Mouse (Mus musculus): ENCODE data around the gene Scamp4. TPM values are rescaled to one million over a fixed set of nuclear protein-coding genes. Genes with fewer than 3 reads are reported as not detected.
A peak's percentile ranks its signal among the peaks of the same experiment; 100 is the strongest.
"Not testable (repeated sequence)": the region's sequence is repeated elsewhere in the genome, so short reads cannot be mapped to it uniquely, and the experiment has no call there.

The Scamp4 gene
- polyA plus RNA-seq, 1 experiment: 61.0 TPM

DNA sequence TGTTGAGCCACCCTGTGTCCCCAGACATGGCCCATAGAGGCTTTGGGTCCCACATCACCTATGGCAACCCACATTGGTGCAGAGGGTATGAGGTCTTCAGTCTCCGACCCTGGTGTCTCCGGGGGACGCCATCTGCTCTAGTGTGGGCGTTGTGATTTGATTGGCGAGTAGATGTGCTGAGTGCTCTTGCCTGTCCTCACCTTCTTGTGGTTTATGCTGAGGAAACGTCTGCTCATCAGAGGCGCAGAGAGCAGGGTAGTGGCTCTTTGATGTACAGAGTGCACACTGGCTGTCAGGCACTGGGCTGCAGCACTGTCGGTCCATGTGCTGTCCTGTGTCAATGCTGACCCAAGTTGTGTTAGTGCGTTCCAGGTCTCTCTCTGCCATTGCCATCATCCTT lies 26.3 kb downstream of the Scamp4 start:
- no peak for DNase-seq (ENCODE audit: extremely low spot score in 1 of 2, low spot score in 1 of 2)

DNA sequence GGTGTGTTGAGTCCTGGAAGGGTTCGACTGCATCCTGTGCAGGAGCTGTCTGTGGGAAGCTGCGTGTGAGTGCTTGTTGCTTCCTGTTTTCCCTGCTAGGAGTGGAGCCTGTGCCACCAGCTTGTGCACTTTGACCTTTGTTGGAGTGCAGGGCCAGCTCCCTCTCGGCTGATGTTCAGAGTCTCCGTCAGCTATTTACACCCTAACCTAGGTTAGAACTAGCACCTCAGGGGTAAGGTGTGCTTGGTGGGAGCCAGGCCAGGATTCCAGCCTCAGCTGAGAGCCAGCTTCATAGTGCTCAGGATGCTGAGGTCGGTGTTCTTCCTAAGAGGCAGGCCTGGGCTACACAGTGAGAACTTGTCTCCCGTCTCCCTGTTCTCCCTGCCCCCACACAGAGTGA lies 32.7 kb downstream of the Scamp4 start:
- no peak for DNase-seq (ENCODE audit: extremely low spot score in 1 of 2, low spot score in 1 of 2)

DNA sequence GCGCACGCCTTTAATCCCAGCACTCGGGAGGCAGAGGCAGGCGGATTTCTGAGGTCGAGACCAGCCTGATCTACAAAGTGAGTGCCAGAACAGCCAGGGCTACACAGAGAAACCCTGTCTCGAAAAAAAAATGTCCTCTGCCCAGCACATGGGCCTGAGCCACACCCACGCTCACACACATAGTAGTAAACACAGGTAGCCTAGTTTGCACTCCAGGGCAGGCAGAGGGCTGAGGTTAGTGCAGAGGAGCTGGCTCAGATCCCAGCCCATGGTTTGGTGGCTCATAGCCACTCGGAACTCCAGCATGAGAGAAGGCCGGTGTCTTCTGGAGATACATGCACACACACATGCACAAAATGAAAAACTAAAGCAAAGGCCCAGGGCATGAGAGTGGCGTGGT lies 44.3 kb downstream of the Scamp4 start:
- no peak for DNase-seq (ENCODE audit: extremely low spot score in 1 of 2, low spot score in 1 of 2)

DNA sequence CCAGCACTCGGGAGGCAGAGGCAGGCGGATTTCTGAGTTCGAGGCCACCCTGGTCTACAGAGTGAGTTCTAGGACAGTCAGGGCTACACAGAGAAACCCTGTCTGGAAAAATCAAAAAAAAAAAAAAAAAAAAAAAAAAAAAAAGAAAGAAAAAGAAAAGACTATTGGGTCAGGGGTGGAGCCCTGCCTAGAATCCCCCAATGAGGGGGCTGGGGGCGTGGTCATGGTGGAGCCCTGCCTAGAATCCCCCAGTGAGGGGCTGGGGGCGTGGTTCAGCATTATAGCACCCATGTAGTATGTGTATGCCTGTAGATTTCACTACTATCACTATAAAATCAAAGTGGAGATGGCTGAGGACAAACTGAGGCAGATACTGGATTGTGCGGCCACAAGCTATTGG lies 47.2 kb downstream of the Scamp4 start:
- DNase-seq (ENCODE audit: extremely low spot score in 1 of 2, low spot score in 1 of 2): not testable (repeated sequence)

DNA sequence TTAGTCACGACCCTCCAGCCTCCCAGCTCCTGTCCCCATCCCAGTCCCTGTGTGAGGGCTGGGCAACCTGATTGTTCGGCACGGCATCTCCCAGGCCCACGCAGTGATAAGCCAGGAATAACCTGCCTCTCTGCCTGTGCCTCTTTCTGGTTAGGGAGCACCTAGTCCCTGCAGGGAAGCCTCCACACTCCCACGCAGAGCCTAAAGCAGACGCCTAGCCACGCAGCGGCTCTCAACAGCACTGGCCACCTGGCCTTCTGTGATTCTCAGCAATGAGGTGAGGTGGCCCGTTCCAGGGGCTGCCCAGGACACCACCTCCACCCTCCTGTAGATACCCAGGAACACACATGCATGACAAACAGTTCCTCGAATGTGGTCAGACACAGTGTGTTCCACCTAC lies 47.7 kb downstream of the Scamp4 start:
- peak in 1 of 2 experiments; percentile 42 for DNase-seq (ENCODE audit: extremely low spot score in 1 of 2, low spot score in 1 of 2)

DNA sequence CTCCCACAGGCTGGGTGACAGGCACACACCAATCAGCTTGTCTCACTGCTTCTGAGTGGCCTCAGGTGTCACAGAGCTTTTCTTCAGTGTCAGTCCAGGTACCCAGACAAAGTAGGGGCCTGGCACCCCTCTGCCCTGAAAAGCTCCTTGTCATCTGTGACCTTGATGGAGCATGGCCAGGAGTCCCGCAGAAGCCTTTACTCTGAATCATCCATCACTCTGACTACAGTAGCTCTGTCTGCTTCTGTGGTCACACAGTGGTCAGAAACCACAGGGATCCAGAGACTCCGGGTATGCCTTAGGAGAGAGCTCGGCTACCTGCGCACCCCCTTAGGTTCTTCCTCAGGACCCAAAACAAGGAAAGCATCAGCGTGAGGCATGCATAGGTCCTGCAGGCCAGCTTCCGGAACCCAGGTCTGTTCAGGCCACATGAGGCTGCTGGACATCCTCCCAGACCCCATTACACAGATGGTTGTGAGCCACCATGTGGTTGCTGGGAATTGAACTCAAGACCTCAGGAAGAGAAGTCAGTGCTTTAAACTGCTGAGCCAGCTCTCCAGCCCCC lies 50.6 kb downstream of the Scamp4 start:
- no peak for DNase-seq (ENCODE audit: extremely low spot score in 1 of 2, low spot score in 1 of 2)

DNA sequence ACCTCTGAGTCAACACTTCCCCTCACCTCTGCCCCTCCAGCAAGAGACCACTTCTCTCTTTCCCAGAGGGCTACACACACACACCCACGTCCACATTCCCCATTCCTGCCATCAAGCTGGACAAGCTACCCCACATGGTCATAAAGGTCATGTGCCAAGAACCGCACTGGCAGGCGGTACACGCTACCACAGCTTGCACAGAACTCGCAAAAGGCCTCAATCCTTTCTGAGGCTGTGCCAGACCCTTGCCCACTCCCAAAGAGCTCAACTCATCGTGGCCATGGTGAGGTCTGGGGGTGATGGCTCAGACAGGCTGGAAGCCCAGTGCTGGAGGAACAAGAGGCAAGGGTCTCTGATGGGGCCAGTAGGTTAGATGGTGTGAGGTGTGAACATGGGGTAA lies 52.2 kb downstream of the Scamp4 start:
- no peak for DNase-seq (ENCODE audit: extremely low spot score in 1 of 2, low spot score in 1 of 2)

DNA sequence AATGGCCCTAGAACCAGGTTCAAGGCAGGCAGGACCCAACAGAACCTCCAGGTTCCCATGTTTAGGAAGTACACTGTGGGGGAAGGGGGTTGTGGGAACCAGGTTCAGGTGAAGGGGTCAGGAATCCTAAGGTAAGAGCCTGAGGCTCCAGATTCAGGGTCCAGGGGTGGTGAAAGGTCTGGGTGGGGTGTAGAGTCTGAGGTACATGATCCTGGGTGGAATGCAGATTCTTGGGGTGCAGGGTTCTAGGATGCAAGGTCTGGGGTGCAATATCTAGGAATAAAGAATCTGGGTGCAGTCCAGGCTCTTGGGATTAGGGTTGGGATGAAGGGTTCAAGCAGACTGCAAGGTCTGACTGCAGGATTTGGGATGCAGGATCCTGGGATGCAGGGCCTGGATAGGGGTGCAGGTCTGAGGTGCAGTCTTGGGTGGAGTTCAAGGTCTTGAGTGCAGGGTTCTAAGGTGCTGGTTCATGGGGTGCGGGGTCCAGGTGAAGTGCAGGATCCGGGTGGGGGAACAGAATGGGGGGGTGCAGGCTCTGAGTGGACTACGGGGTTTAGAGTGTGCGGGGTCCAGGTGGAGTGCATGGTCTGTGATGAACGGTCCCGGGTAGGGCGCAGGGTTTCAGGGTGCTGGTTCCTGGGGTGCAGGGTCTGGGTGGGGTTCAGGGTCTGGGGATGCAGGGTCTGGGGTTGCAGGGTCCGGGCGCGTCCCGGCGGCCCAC lies 52.9 kb downstream of the Scamp4 start:
- no peak for DNase-seq (ENCODE audit: extremely low spot score in 1 of 2, low spot score in 1 of 2)

DNA sequence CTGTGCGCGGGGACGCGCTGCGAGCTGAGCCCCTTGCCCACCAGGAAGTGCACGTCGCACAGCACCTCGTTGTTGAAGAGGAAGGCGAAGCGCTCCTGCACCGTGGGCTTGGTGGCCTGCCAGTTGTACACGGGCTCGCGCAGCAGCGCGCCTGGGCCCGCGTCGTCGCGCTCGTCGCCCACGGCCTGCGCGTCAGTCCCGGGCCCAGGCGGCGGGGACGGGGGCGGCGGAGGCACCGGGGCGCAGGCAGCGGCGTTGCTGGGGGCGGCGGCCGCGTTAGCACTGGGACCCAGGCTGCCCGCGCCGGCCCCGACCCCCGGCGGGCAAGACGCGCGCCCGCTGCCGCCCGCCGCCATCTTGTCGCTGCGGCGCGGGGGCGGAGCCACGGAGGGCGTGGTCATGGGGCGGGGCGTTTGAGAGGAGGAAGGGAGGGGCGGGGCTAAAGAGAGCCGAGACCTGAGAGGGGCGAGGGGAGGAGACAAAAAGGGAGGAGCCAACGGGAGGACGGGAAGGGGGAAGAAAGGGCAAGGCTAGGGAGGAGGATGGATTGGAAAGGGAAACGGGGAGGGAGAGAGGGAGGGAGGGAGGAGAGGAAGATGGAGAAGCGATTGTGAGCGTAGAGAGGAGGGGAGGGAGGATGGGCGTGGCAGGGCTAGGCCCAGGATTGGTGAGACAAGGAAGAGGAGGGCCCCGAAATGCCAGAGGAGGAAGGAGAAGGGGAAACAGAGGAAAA lies 53.6 kb downstream of the Scamp4 start:
- DNase-seq (ENCODE audit: extremely low spot score in 1 of 2, low spot score in 1 of 2): peak; percentile 87 to 96

DNA sequence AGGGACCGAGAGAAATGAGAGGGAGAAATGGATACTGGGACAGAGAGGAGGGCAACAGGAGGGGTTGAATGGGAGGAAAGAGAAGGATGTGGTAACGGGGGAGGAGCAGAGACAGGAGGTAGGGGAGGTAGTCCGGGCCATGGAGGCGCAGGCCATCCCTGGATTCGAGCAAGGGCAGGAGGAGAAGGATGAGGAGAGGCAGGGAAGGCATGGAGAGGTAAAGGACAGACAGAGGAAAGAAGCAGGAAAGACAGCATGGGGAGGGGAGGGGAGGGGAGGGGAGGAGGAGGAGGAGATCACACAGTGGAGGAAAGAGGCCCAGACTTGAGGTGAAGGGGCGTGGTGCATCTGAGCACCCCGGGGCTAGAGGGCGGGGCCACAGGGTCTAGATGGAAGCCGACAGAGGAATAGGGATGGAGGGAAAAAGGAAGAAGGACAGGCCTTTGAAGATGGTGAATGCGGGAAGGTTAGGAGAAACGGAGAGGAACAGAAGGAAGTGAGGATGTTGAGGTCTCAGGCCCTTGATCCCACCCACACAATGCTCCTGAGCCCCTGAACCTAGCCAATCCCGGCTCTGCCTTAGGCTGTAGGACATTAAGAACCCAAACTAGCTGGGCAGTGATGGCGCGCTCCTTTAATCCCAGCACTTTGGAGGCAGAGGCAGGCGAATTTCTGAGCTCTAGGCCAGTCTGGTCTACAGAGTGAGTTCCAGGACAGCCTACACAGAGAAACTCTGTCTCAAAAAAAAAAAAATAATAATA lies 54.4 kb downstream of the Scamp4 start, which contains the start of gene Btbd2:
TSS of gene Btbd2 (minus strand) at position 209 of the 761 bp plus-strand sequence.
- no peak for DNase-seq (ENCODE audit: extremely low spot score in 1 of 2, low spot score in 1 of 2)

DNA sequence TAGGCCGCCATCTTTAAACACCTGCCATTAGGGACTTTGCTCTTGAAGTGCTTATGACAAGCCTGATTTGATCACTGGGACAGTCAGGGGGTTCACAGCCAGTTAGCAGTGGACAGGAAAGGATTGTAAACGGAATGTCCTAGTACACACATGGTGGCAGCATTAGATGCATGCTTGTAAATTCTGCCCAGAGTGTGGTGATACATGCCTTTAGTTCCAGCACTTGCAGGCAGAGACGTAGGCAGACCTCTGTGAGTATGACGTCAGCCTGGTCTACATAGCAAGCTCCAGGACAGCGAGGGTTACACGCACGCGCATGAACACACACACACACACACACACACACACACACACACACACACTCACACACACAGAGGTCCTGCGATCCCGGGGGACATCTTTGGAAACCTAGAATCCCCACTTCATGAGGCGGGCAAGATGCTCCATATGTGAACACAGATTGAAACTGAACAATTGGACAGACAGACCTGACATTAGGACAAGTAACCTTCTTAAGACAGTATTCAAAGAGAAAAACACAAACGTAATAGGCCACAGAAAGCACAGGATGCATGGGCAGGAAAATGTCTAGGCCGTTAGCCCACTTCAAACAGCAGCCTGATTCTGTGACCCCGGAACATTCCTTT lies 55.6 kb downstream of the Scamp4 start:
- no peak for DNase-seq (ENCODE audit: extremely low spot score in 1 of 2, low spot score in 1 of 2)

DNA sequence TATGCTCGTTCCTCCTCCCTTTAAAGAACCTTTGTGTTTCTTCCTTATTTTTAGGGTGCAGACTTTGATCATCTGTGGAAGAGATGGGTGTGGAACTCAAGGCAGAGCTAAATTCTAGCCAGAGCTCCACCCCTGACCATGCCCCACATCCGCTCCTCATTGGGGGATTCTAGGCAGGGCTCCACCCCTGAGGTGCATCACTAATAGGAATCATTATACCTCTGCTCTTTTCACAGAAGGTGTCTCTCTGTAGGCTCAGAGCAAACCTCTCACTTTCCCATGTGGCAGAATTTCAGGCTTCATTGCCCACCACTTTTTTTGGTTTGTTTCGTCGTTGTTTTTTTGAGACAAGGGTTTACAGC lies 56.1 kb downstream of the Scamp4 start:
- DNase-seq (ENCODE audit: extremely low spot score in 1 of 2, low spot score in 1 of 2): no peak

DNA sequence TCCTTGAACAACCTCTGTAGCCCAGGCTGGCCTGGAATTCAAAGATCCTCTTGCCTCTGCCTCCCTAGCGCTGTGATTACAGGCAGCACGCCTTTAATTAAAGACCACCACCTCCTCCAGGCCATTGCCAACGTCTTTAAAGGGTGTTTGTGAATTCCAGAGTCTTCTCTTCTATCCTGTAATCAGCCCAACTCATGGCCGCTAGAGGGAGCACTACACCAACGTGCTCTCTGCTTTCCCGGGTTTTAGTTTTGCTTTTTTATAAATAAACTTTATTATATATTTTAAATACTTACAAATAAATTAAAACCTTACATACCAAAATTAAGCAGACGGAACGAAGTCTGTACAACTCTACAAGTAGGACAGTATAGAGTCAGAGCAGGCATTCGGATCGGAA lies 56.5 kb downstream of the Scamp4 start:
- peak in 1 of 2 experiments; percentile 89 for DNase-seq (ENCODE audit: extremely low spot score in 1 of 2, low spot score in 1 of 2)

DNA sequence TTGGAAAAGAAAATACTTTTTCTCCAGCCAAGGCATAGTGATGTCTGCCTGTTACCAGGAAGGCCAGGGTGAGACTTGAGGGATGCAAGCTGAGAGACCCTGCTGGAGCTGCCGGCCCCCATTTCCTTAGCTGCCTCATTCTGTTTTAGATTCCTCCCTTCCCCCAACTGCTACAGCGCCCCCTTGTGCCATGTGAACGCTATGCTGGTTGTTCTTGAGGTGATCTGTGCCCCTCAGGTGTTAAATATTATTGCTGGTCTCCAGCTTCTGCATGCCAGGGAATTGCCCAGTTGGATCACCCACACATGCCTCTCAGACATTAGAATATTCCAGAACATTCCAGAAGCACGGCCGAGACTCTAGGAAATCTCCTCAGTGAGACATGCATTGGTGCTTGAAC lies 58.5 kb downstream of the Scamp4 start:
- DNase-seq (ENCODE audit: extremely low spot score in 1 of 2, low spot score in 1 of 2): peak in 1 of 2 experiments; percentile 39

DNA sequence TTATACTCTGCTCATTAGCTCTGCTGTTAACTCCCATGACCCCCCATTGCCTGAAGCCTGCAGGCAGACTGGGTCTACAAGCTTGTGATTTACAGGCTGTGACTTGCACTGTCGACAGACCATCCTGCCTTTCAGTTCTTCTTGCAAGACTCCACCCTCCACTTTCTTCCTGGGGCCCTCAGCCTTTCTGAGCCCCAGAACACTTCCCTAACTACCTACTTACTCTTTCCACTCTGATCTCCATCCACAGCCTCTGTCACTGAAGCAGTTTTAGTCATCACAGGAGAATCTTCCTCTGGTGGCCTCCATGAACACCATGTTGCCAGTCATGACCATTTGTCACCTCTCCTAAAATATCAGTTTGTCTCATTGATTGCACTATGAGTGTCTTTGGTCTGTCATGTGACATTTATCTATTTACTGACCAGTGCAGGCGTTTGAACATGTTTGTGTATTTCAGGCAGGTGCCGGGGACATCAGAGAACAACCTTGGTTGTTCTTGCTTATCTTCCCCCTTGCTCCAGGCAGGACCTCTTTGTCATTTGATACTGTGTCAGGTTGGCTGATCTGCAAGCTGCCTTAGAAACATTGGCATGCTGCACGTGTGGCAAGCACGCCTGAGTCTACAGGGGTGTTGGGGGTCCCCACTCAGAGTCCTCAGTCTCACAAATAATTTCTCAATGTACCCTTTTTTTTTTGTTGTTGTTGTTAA lies 61.0 kb downstream of the Scamp4 start:
- no peak for DNase-seq (ENCODE audit: extremely low spot score in 1 of 2, low spot score in 1 of 2)

DNA sequence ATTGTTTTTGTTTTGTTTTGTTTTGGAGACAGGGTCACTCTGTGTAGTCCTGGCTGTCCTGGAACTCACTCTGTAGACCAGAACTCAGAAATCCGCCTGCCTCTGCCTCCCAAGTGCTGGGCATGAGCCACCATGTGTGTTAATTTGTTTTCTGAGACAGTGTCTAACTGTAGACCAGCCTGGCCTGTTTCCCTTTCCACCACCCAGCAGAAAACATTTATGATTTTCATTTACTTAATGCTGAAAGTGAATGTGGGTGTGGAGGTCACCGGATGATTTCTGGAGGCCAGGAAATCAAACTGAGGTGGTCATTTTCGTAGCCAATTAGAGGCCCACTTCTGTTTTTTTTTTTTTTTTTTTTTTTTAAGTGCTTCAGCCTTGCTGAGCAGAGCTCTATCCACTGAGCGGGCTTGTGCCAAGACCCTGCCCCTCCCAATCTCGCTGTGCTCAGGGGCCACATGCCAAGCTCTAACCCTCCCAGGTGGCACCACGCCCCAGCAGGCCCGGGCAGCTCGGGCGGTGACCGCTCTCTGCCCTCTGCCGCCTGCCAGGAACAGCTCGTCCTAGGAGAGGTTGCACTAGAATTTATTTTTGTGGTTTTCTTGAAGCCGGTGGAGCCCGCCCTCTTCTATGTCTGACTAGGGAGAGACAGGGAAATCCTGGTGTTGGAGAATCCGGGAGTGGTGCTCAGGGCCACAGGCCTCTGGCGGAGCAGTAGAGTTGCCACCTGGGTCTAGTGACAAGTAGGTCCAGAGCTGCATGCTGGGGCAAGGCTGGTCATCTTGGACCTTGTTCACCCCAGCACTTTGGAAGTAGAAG lies 61.7 kb downstream of the Scamp4 start:
- DNase-seq (ENCODE audit: extremely low spot score in 1 of 2, low spot score in 1 of 2): peak in 1 of 2 experiments; percentile 33

DNA sequence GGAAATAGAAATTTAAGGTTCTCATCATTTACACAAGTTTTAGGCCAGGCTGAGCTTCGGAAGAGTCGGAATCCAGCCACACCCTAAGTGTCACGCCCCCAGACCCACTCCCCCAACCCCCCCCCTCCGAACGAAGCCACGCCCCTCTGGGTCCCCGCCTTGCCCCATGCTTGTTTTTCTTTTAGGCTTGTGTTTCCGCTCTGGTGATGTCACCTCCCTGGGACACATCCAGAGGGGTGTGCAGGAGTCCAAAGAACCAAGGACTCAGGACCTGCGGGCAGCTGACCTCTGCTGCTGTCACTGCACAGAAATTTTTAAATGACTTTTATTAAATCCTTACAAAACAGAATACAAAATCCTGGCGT lies 62.3 kb downstream of the Scamp4 start:
- DNase-seq (ENCODE audit: extremely low spot score in 1 of 2, low spot score in 1 of 2): no peak
